Mouse (Mus musculus): ENCODE measurements around the gene Olfr1431. TPM values are rescaled to one million over a fixed set of nuclear protein-coding genes. Genes with fewer than 3 reads are reported as not detected.
"Not testable (repeated sequence)": the region's sequence is repeated elsewhere in the genome, so short reads cannot be mapped to it uniquely, and the experiment has no call there.

Gene Olfr1431
- not detected in 2 replicates for polyA plus RNA-seq (2012; rRNA removed)

GRCm38 (mm10) chr19:12200334-12200733 is at the start of gene Olfr1431:
Gene Olfr1431 (plus strand): TSS chr19:12200634.
- no peaks in the 10 kb centered on the region for H3K27me3 ChIP-seq (ENCODE audit: control insufficient read depth, insufficient read depth, low read length)
- WGBS, result 87% methylated on average over 1 of the region's 1 CpGs
- TF ChIP-seq CTCF (IDR thresholded peaks at IDR 0.05; ENCODE audit: borderline replicate concordance, control insufficient read depth, extremely low read depth, insufficient read depth, low read length, poor library complexity), result no peak
- no peak for TF ChIP-seq POLR2A (IDR thresholded peaks at IDR 0.05; ENCODE audit: control insufficient read depth, extremely low read depth, insufficient read depth, low read length, poor library complexity)
- no peaks in the 10 kb centered on the region for H3K36me3 ChIP-seq (ENCODE audit: control insufficient read depth, insufficient read depth, low read length)
- H3K4me3 ChIP-seq (ENCODE audit: control insufficient read depth, insufficient read depth, low read length), result no peak within 1 kb of the TSS
- DNase-seq, result no peak
- no peak within 1 kb of the TSS for H3K27ac ChIP-seq (ENCODE audit: control insufficient read depth, insufficient read depth, low read length)
- H3K4me1 ChIP-seq (replicated peaks; ENCODE audit: control insufficient read depth, insufficient read depth, low read length), result no peaks in the 10 kb centered on the region

- H3K27me3 ChIP-seq (ENCODE audit: control insufficient read depth, insufficient read depth, low read length); H3K27ac ChIP-seq (ENCODE audit: control insufficient read depth, insufficient read depth, low read length); H3K4me3 ChIP-seq (ENCODE audit: control insufficient read depth, insufficient read depth, low read length); H3K36me3 ChIP-seq (ENCODE audit: control insufficient read depth, insufficient read depth, low read length); H3K4me1 ChIP-seq (replicated peaks; ENCODE audit: control insufficient read depth, insufficient read depth, low read length); DNase-seq: not testable (repeated sequence)
- 55% methylated on average over 1 of the region's 1 CpGs for WGBS
Observed at GRCm38 (mm10) chr19:12170062-12170599, 30.3 kb upstream of the Olfr1431 start, which contains the start of gene Olfr1555-ps1. Gene Olfr1555-ps1 (minus strand): TSS chr19:12170112.

- not testable (repeated sequence) for H3K4me1 ChIP-seq (replicated peaks; ENCODE audit: control insufficient read depth, insufficient read depth, low read length); H3K36me3 ChIP-seq (ENCODE audit: control insufficient read depth, insufficient read depth, low read length); DNase-seq; H3K27ac ChIP-seq (ENCODE audit: control insufficient read depth, insufficient read depth, low read length); H3K4me3 ChIP-seq (ENCODE audit: control insufficient read depth, insufficient read depth, low read length); H3K27me3 ChIP-seq (ENCODE audit: control insufficient read depth, insufficient read depth, low read length)
- WGBS, result 79% methylated on average over 5 of the region's 5 CpGs
Observed at GRCm38 (mm10) chr19:12175431-12175830, 25.0 kb upstream of the Olfr1431 start.

- WGBS, result 93% methylated on average over 4 of the region's 4 CpGs
- not testable (repeated sequence) for DNase-seq; H3K27ac ChIP-seq (ENCODE audit: control insufficient read depth, insufficient read depth, low read length); H3K36me3 ChIP-seq (ENCODE audit: control insufficient read depth, insufficient read depth, low read length); H3K27me3 ChIP-seq (ENCODE audit: control insufficient read depth, insufficient read depth, low read length); H3K4me1 ChIP-seq (replicated peaks; ENCODE audit: control insufficient read depth, insufficient read depth, low read length); H3K4me3 ChIP-seq (ENCODE audit: control insufficient read depth, insufficient read depth, low read length)
Observed at GRCm38 (mm10) chr19:12199076-12199475, 1.4 kb upstream of the Olfr1431 start.

GRCm38 (mm10) chr19:12232496-12232895 is 32.1 kb downstream of the Olfr1431 start, which contains the start of gene Olfr1432:
Gene Olfr1432 (minus strand): TSS chr19:12232596.
- H3K27ac ChIP-seq (ENCODE audit: control insufficient read depth, insufficient read depth, low read length); H3K4me3 ChIP-seq (ENCODE audit: control insufficient read depth, insufficient read depth, low read length); H3K4me1 ChIP-seq (replicated peaks; ENCODE audit: control insufficient read depth, insufficient read depth, low read length); H3K36me3 ChIP-seq (ENCODE audit: control insufficient read depth, insufficient read depth, low read length); H3K27me3 ChIP-seq (ENCODE audit: control insufficient read depth, insufficient read depth, low read length); DNase-seq: not testable (repeated sequence)

GRCm38 (mm10) chr19:12241559-12241958 is 41.1 kb downstream of the Olfr1431 start, which contains the start of gene Olfr262:
Gene Olfr262 (minus strand): TSS chr19:12241659.
- Histone ChIP-seq H3K4me1 (replicated peaks; ENCODE audit: control insufficient read depth, insufficient read depth, low read length) (no peaks in the 10 kb centered on the region), H3K36me3 (ENCODE audit: control insufficient read depth, insufficient read depth, low read length) (no peaks in the 10 kb centered on the region), H3K27ac (ENCODE audit: control insufficient read depth, insufficient read depth, low read length) (no peak within 1 kb of the TSS), H3K27me3 (ENCODE audit: control insufficient read depth, insufficient read depth, low read length) (no peaks in the 10 kb centered on the region), H3K4me3 (ENCODE audit: control insufficient read depth, insufficient read depth, low read length) (no peak within 1 kb of the TSS)
- DNase-seq, result no peak
- 89% methylated on average over 1 of the region's 1 CpGs for WGBS
- no peak for TF ChIP-seq CTCF (IDR thresholded peaks at IDR 0.05; ENCODE audit: borderline replicate concordance, control insufficient read depth, extremely low read depth, insufficient read depth, low read length, poor library complexity)
- no peak for TF ChIP-seq POLR2A (IDR thresholded peaks at IDR 0.05; ENCODE audit: control insufficient read depth, extremely low read depth, insufficient read depth, low read length, poor library complexity)

DNA sequence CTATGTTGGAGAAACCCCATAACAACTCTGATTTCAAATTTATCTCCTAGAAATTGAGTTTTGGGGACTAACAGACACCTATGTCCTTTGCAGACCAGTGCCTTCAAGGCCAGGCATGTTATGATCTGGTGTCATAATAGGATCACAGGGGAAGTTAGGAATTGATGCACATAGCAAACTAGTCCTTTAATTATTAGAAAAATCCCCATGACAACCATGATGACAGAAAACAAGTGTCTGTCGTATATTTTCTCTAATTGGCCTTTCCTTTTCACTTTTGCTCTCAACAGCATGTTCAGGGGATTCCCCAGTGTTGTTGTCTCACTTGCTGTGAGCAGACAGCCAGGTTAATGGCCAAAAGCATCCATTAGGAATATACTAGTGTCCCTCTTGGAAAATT is 60.3 kb downstream of the Olfr1431 start, which contains the start of gene Olfr235:
Gene Olfr235, plus strand, starts transcription at position 301 of the 400 bp plus-strand sequence.
- no peaks in the 10 kb centered on the region for H3K36me3 ChIP-seq (ENCODE audit: control insufficient read depth, insufficient read depth, low read length)
- no peaks in the 10 kb centered on the region for H3K27me3 ChIP-seq (ENCODE audit: control insufficient read depth, insufficient read depth, low read length)
- no peak for DNase-seq
- H3K27ac ChIP-seq (ENCODE audit: control insufficient read depth, insufficient read depth, low read length), result no peak within 1 kb of the TSS
- WGBS, result 67% methylated on average over 1 of the region's 1 CpGs
- no peaks in the 10 kb centered on the region for H3K4me1 ChIP-seq (replicated peaks; ENCODE audit: control insufficient read depth, insufficient read depth, low read length)
- no peak within 1 kb of the TSS for H3K4me3 ChIP-seq (ENCODE audit: control insufficient read depth, insufficient read depth, low read length)
- TF ChIP-seq CTCF (IDR thresholded peaks at IDR 0.05; ENCODE audit: borderline replicate concordance, control insufficient read depth, extremely low read depth, insufficient read depth, low read length, poor library complexity) (no peak), POLR2A (IDR thresholded peaks at IDR 0.05; ENCODE audit: control insufficient read depth, extremely low read depth, insufficient read depth, low read length, poor library complexity) (no peak)

Other genes with a start within 250 kb of the Olfr1431 start
- gene Osbp, start 234.7 kb upstream of the Olfr1431 start, polyA plus RNA-seq (2012; rRNA removed), result 23.0 and 24.5 TPM in 2 replicates
- not detected in 2 replicates for gene Olfr1423, start 159.3 kb upstream of the Olfr1431 start, polyA plus RNA-seq (2012; rRNA removed)
- not detected in 2 replicates for gene Olfr1424, start 138.0 kb upstream of the Olfr1431 start, polyA plus RNA-seq (2012; rRNA removed)
- not detected in 2 replicates for gene Olfr1425, start 122.9 kb upstream of the Olfr1431 start, polyA plus RNA-seq (2012; rRNA removed)
- gene Olfr1426, start 108.6 kb upstream of the Olfr1431 start, polyA plus RNA-seq (2012; rRNA removed), result not detected in 2 replicates
- gene Olfr1427, start 97.3 kb upstream of the Olfr1431 start, polyA plus RNA-seq (2012; rRNA removed), result not detected in 2 replicates
- not detected in 2 replicates for gene Olfr1428, start 84.7 kb upstream of the Olfr1431 start, polyA plus RNA-seq (2012; rRNA removed)
- 0.12 TPM in 1 of 2 replicates, not detected in the other for gene Olfr76, start 77.4 kb upstream of the Olfr1431 start, polyA plus RNA-seq (2012; rRNA removed)
- not detected in 2 replicates for gene Olfr1555-ps1, start 30.5 kb upstream of the Olfr1431 start, polyA plus RNA-seq (2012; rRNA removed)
- gene Olfr1432, start 32.0 kb downstream of the Olfr1431 start, polyA plus RNA-seq (2012; rRNA removed), result not detected in 2 replicates
- not detected in 2 replicates for gene Olfr262, start 41.0 kb downstream of the Olfr1431 start, polyA plus RNA-seq (2012; rRNA removed)
- not detected in 2 replicates for gene Olfr235, start 60.4 kb downstream of the Olfr1431 start, polyA plus RNA-seq (2012; rRNA removed)
- gene Olfr1434, start 79.2 kb downstream of the Olfr1431 start, polyA plus RNA-seq (2012; rRNA removed), result not detected in 2 replicates
- not detected in 2 replicates for gene Olfr1436, start 98.5 kb downstream of the Olfr1431 start, polyA plus RNA-seq (2012; rRNA removed)
- not detected in 2 replicates for gene Olfr1437, start 124.5 kb downstream of the Olfr1431 start, polyA plus RNA-seq (2012; rRNA removed)
- gene Olfr1438-ps1, start 135.3 kb downstream of the Olfr1431 start, polyA plus RNA-seq (2012; rRNA removed), result not detected in 2 replicates
- not detected in 2 replicates for gene Olfr1440, start 186.6 kb downstream of the Olfr1431 start, polyA plus RNA-seq (2012; rRNA removed)
- gene Olfr1441, start 216.8 kb downstream of the Olfr1431 start, polyA plus RNA-seq (2012; rRNA removed), result not detected in 2 replicates
- gene Pfpl, start 227.3 kb downstream of the Olfr1431 start, polyA plus RNA-seq (2012; rRNA removed), result 0.03 TPM in 1 of 2 replicates, not detected in the other